Mouse (Mus musculus): ENCODE data around the gene Tcf7l1. TPM values are rescaled to one million over a fixed set of nuclear protein-coding genes. Genes with fewer than 3 reads are reported as not detected.

The Tcf7l1 gene
- total and polyA plus RNA-seq, 3 experiments = not detected

DNA sequence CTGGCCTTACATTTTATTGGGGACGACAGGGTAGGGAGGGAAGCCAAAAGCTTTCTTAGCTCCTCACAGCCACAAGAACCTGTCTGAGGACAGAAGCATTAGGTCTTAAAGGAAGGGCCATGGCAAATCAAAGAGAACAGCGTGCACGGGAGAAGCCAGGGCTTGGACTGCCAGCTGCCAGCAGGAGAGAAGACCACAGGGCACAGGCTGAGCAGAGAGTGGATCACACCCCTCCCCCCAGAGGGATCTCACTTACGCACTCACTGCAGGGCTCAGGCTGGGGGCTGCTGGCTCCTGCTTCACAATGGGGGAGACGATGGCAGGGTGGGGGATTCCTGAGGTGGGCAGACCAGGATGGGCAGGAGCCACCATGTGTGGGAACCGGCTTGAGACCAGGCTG is 157.4 kb downstream of the Tcf7l1 start:
- H3K9ac ChIP-seq (ENCODE audit: control insufficient read depth, low read depth, low read length, poor library complexity, severe bottlenecking) = no peak overlapping the region
- no peak for TF ChIP-seq ZC3H11A (IDR thresholded peaks at IDR 0.05; ENCODE audit: low read depth, low read length)
- TF ChIP-seq RAD21 (IDR thresholded peaks at IDR 0.05; ENCODE audit: low read depth, low read length) = no peak
- TF ChIP-seq ZMIZ1 (IDR thresholded peaks at IDR 0.05; ENCODE audit: low read depth, low read length) = no peak
- no peak for TF ChIP-seq MXI1 (IDR thresholded peaks at IDR 0.05; ENCODE audit: low read depth, low read length)
- no peak for TF ChIP-seq NRF1 (IDR thresholded peaks at IDR 0.05; ENCODE audit: insufficient read depth, low read depth, low read length, poor library complexity, severe bottlenecking)
- TF ChIP-seq MAZ (IDR thresholded peaks at IDR 0.05; ENCODE audit: low read depth, low read length) = no peak
- H3K4me3 ChIP-seq (ENCODE audit: control insufficient read depth in 1 of 2, insufficient read depth in 1 of 2, low read depth in 2 of 2, low read length in 2 of 2) = no peak overlapping the region
- H3K79me2 ChIP-seq (ENCODE audit: control insufficient read depth, insufficient read depth, low read length, poor library complexity) = no peaks in the 10 kb centered on the region
- DNase-seq (ENCODE audit: low read depth, low spot score) = no peak
- H3K27ac ChIP-seq (ENCODE audit: control insufficient read depth, low read depth, low read length) = no peak overlapping the region
- no peaks in the 10 kb centered on the region for H3K9me3 ChIP-seq (replicated peaks; ENCODE audit: insufficient read depth, low read length)
- no peaks in the 10 kb centered on the region for H3K36me3 ChIP-seq (ENCODE audit: control insufficient read depth in 1 of 2, insufficient read depth in 2 of 2, low read length in 2 of 2)
- H3K4me1 ChIP-seq (ENCODE audit: control insufficient read depth in 1 of 2, insufficient read depth in 2 of 2, low read length in 2 of 2) = peaks cover 0 to 5% of the 10 kb centered on the region in 2 experiments; a peak in 1 of 4 replicates
- peaks cover 6 to 13% of the 10 kb centered on the region in 2 experiments for H3K27me3 ChIP-seq (ENCODE audit: control insufficient read depth in 1 of 2, insufficient read depth in 2 of 2, low read length in 2 of 2)

DNA sequence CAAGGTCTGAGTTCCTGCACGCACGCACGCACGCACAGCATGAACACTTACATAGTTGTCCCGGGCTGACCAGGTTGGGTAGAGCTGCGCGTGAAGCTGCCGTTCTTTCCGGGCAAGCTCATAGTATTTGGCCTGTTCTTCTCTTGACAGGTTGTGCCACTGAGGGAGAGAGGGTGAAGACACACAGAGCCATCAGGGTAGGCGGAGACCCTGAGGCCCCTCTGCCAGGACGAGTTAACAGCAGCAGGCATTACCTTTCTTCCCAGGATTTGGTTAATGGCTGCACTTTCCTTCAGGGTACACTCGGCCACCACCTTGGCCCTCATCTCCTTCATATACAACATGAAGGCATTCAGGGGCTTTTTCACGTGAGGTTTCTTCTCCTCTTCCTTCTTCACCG is 158.1 kb downstream of the Tcf7l1 start:
- Histone ChIP-seq H3K27ac (ENCODE audit: control insufficient read depth, low read depth, low read length) (no peak overlapping the region), H3K9me3 (replicated peaks; ENCODE audit: insufficient read depth, low read length) (no peaks in the 10 kb centered on the region), H3K79me2 (ENCODE audit: control insufficient read depth, insufficient read depth, low read length, poor library complexity) (no peaks in the 10 kb centered on the region), H3K36me3 (ENCODE audit: control insufficient read depth in 1 of 2, insufficient read depth in 2 of 2, low read length in 2 of 2) (no peaks in the 10 kb centered on the region), H3K9ac (ENCODE audit: control insufficient read depth, low read depth, low read length, poor library complexity, severe bottlenecking) (no peak overlapping the region), H3K27me3 (ENCODE audit: control insufficient read depth in 1 of 2, insufficient read depth in 2 of 2, low read length in 2 of 2) (peaks cover 6 to 15% of the 10 kb centered on the region in 2 experiments), H3K4me1 (ENCODE audit: control insufficient read depth in 1 of 2, insufficient read depth in 2 of 2, low read length in 2 of 2) (no peaks in the 10 kb centered on the region), H3K4me3 (ENCODE audit: control insufficient read depth in 1 of 2, insufficient read depth in 1 of 2, low read depth in 2 of 2, low read length in 2 of 2) (no peak overlapping the region)
- TF ChIP-seq TAL1 (IDR thresholded peaks at IDR 0.05; ENCODE audit: low read length) = no peak
- DNase-seq (ENCODE audit: low read depth, low spot score) = no peak

DNA sequence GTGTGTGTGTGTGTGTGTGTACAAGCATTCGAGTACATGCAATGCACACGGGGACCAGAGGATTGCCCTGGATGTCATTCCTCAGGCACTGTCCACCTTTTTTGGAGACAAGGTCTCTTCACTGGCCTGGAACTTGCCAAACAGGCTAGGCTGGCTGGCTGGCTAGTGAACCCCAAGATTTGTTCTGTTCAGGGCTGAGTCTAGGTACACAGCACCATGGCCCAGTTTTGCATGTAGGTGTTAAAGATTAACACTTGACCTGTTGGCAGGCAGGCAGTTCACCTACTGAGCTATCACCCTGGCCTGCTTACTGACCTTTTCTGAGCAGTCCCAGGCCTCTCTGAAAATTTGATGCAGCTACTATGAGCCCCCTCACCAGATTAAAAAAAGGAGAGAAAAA is 158.7 kb downstream of the Tcf7l1 start:
- no peak overlapping the region for H3K27ac ChIP-seq (ENCODE audit: control insufficient read depth, low read depth, low read length)
- no peak overlapping the region for H3K9ac ChIP-seq (ENCODE audit: control insufficient read depth, low read depth, low read length, poor library complexity, severe bottlenecking)
- H3K4me3 ChIP-seq (ENCODE audit: control insufficient read depth in 1 of 2, insufficient read depth in 1 of 2, low read depth in 2 of 2, low read length in 2 of 2) = no peak overlapping the region
- H3K4me1 ChIP-seq (ENCODE audit: control insufficient read depth in 1 of 2, insufficient read depth in 2 of 2, low read length in 2 of 2) = no peaks in the 10 kb centered on the region
- TF ChIP-seq USF2 (IDR thresholded peaks at IDR 0.05; ENCODE audit: borderline replicate concordance in 1 of 2, insufficient read depth in 1 of 2, low read depth in 1 of 2, low read length in 2 of 2) (no peak), NRF1 (IDR thresholded peaks at IDR 0.05; ENCODE audit: insufficient read depth, low read depth, low read length, poor library complexity, severe bottlenecking) (no peak), NELFE (IDR thresholded peaks at IDR 0.05; ENCODE audit: low read depth, low read length) (no peak), MAX (IDR thresholded peaks at IDR 0.05; ENCODE audit: low read length) (no peak), ZMIZ1 (IDR thresholded peaks at IDR 0.05; ENCODE audit: low read depth, low read length) (no peak), CHD1 (IDR thresholded peaks at IDR 0.05; ENCODE audit: low read depth, low read length) (no peak)
- H3K79me2 ChIP-seq (ENCODE audit: control insufficient read depth, insufficient read depth, low read length, poor library complexity) = no peaks in the 10 kb centered on the region
- DNase-seq (ENCODE audit: low read depth, low spot score) = no peak
- peaks cover 7 to 15% of the 10 kb centered on the region in 2 experiments for H3K27me3 ChIP-seq (ENCODE audit: control insufficient read depth in 1 of 2, insufficient read depth in 2 of 2, low read length in 2 of 2)
- no peaks in the 10 kb centered on the region for H3K36me3 ChIP-seq (ENCODE audit: control insufficient read depth in 1 of 2, insufficient read depth in 2 of 2, low read length in 2 of 2)
- no peaks in the 10 kb centered on the region for H3K9me3 ChIP-seq (replicated peaks; ENCODE audit: insufficient read depth, low read length)
